Mouse (Mus musculus): ENCODE results near the gene Slc23a2. TPM values are rescaled to one million over a fixed set of nuclear protein-coding genes. Genes with fewer than 3 reads are reported as not detected.

The Slc23a2 gene
- polyA plus RNA-seq, 1 experiment from 2014 or later = 18.5 TPM

- peaks cover 18% of the 10 kb centered on the region; the same call in 1 of the 2 replicates for H3K4me1 ChIP-seq (ENCODE audit: control insufficient read depth, insufficient read depth, low read length)
- DNase-seq (ENCODE audit: low spot score) (no peak), ATAC-seq (ENCODE audit: low read depth) (no peak)
- no peaks in the 10 kb centered on the region for H3K9me3 ChIP-seq (ENCODE audit: control insufficient read depth, low read length)
- H3K27me3 ChIP-seq (replicated peaks; ENCODE audit: control insufficient read depth, insufficient read depth, low read length) = no peaks in the 10 kb centered on the region
- H3K4me3 ChIP-seq (ENCODE audit: low read depth, low read length) = no peak overlapping the region
- H3K27ac ChIP-seq (replicated peaks; ENCODE audit: low read depth, low read length) = no peak overlapping the region
- H3K36me3 ChIP-seq (ENCODE audit: control insufficient read depth, insufficient read depth, low read length) = no peaks in the 10 kb centered on the region
- 86% methylated on average over 7 of the region's 7 CpGs for WGBS
- H3K4me2 ChIP-seq (ENCODE audit: low read depth, low read length) = no peak overlapping the region
- H3K9ac ChIP-seq (ENCODE audit: low read depth, low read length) = no peak overlapping the region
Observed at GRCm38 (mm10) chr2:132129980-132130379, 14.9 kb downstream of the Slc23a2 start.

- Histone ChIP-seq H3K4me2 (ENCODE audit: low read depth, low read length) (no peak overlapping the region), H3K27me3 (replicated peaks; ENCODE audit: control insufficient read depth, insufficient read depth, low read length) (no peaks in the 10 kb centered on the region), H3K27ac (replicated peaks; ENCODE audit: low read depth, low read length) (no peak overlapping the region), H3K4me3 (ENCODE audit: low read depth, low read length) (no peak overlapping the region), H3K9me3 (ENCODE audit: control insufficient read depth, low read length) (no peaks in the 10 kb centered on the region), H3K9ac (ENCODE audit: low read depth, low read length) (no peak overlapping the region), H3K36me3 (ENCODE audit: control insufficient read depth, insufficient read depth, low read length) (no peaks in the 10 kb centered on the region), H3K4me1 (ENCODE audit: control insufficient read depth, insufficient read depth, low read length) (peaks cover 16% of the 10 kb centered on the region; the same call in 1 of the 2 replicates)
- ATAC-seq (ENCODE audit: low read depth) = no peak
- 91% methylated on average over 7 of the region's 7 CpGs for WGBS
- no peak for DNase-seq (ENCODE audit: low spot score)
Observed at GRCm38 (mm10) chr2:132129247-132129646, 15.7 kb downstream of the Slc23a2 start.

- Histone ChIP-seq H3K27me3 (replicated peaks; ENCODE audit: control insufficient read depth, insufficient read depth, low read length) (no peaks in the 10 kb centered on the region), H3K4me1 (ENCODE audit: control insufficient read depth, insufficient read depth, low read length) (peaks cover 9% of the 10 kb centered on the region; the same call in 1 of the 2 replicates), H3K9ac (ENCODE audit: low read depth, low read length) (no peak overlapping the region), H3K36me3 (ENCODE audit: control insufficient read depth, insufficient read depth, low read length) (no peaks in the 10 kb centered on the region), H3K4me3 (ENCODE audit: low read depth, low read length) (no peak overlapping the region), H3K27ac (replicated peaks; ENCODE audit: low read depth, low read length) (no peak overlapping the region), H3K4me2 (ENCODE audit: low read depth, low read length) (no peak overlapping the region), H3K9me3 (ENCODE audit: control insufficient read depth, low read length) (no peaks in the 10 kb centered on the region)
- ATAC-seq (ENCODE audit: low read depth) = no peak
- no peak for DNase-seq (ENCODE audit: low spot score)
- WGBS = 63% methylated on average over 10 of the region's 10 CpGs
Observed at GRCm38 (mm10) chr2:132127904-132128303, 17.0 kb downstream of the Slc23a2 start.

- ATAC-seq (ENCODE audit: low read depth) (no peak), DNase-seq (ENCODE audit: low spot score) (no peak)
- H3K27ac ChIP-seq (replicated peaks; ENCODE audit: low read depth, low read length) = no peak overlapping the region
- 93% methylated on average over 1 of the region's 1 CpGs for WGBS
- H3K36me3 ChIP-seq (ENCODE audit: control insufficient read depth, insufficient read depth, low read length) = no peaks in the 10 kb centered on the region
- no peak overlapping the region for H3K4me2 ChIP-seq (ENCODE audit: low read depth, low read length)
- no peak overlapping the region for H3K4me3 ChIP-seq (ENCODE audit: low read depth, low read length)
- H3K4me1 ChIP-seq (ENCODE audit: control insufficient read depth, insufficient read depth, low read length) = peaks cover 4% of the 10 kb centered on the region; the same call in 1 of the 2 replicates
- H3K27me3 ChIP-seq (replicated peaks; ENCODE audit: control insufficient read depth, insufficient read depth, low read length) = no peaks in the 10 kb centered on the region
- no peaks in the 10 kb centered on the region for H3K9me3 ChIP-seq (ENCODE audit: control insufficient read depth, low read length)
- no peak overlapping the region for H3K9ac ChIP-seq (ENCODE audit: low read depth, low read length)
Observed at GRCm38 (mm10) chr2:132126292-132126691, 18.6 kb downstream of the Slc23a2 start.

GRCm38 (mm10) chr2:132123063-132123462, 21.8 kb downstream of the Slc23a2 start:
- H3K27me3 ChIP-seq (replicated peaks; ENCODE audit: control insufficient read depth, insufficient read depth, low read length) = no peaks in the 10 kb centered on the region
- H3K9ac ChIP-seq (ENCODE audit: low read depth, low read length) = no peak overlapping the region
- no peaks in the 10 kb centered on the region for H3K4me1 ChIP-seq (ENCODE audit: control insufficient read depth, insufficient read depth, low read length)
- DNase-seq (ENCODE audit: low spot score) (no peak), ATAC-seq (ENCODE audit: low read depth) (no peak)
- 75% methylated on average over 4 of the region's 4 CpGs for WGBS
- no peak overlapping the region for H3K27ac ChIP-seq (replicated peaks; ENCODE audit: low read depth, low read length)
- H3K36me3 ChIP-seq (ENCODE audit: control insufficient read depth, insufficient read depth, low read length) = no peaks in the 10 kb centered on the region
- no peak overlapping the region for H3K4me2 ChIP-seq (ENCODE audit: low read depth, low read length)
- no peaks in the 10 kb centered on the region for H3K9me3 ChIP-seq (ENCODE audit: control insufficient read depth, low read length)
- no peak overlapping the region for H3K4me3 ChIP-seq (ENCODE audit: low read depth, low read length)

- H3K4me1 ChIP-seq (ENCODE audit: control insufficient read depth, insufficient read depth, low read length) = no peaks in the 10 kb centered on the region
- H3K9ac ChIP-seq (ENCODE audit: low read depth, low read length) = no peak overlapping the region
- no peaks in the 10 kb centered on the region for H3K27me3 ChIP-seq (replicated peaks; ENCODE audit: control insufficient read depth, insufficient read depth, low read length)
- H3K4me2 ChIP-seq (ENCODE audit: low read depth, low read length) = no peak overlapping the region
- H3K4me3 ChIP-seq (ENCODE audit: low read depth, low read length) = no peak overlapping the region
- no peak for ATAC-seq (ENCODE audit: low read depth)
- H3K27ac ChIP-seq (replicated peaks; ENCODE audit: low read depth, low read length) = no peak overlapping the region
- no peak for DNase-seq (ENCODE audit: low spot score)
- no peaks in the 10 kb centered on the region for H3K9me3 ChIP-seq (ENCODE audit: control insufficient read depth, low read length)
- 86% methylated on average over 3 of the region's 3 CpGs for WGBS
- H3K36me3 ChIP-seq (ENCODE audit: control insufficient read depth, insufficient read depth, low read length) = no peaks in the 10 kb centered on the region
Observed at GRCm38 (mm10) chr2:132121050-132121449, 23.9 kb downstream of the Slc23a2 start.

- no peak overlapping the region for H3K4me3 ChIP-seq (ENCODE audit: low read depth, low read length)
- H3K36me3 ChIP-seq (ENCODE audit: control insufficient read depth, insufficient read depth, low read length) = no peaks in the 10 kb centered on the region
- H3K4me1 ChIP-seq (ENCODE audit: control insufficient read depth, insufficient read depth, low read length) = peaks cover 11% of the 10 kb centered on the region; the same call in 1 of the 2 replicates
- no peaks in the 10 kb centered on the region for H3K27me3 ChIP-seq (replicated peaks; ENCODE audit: control insufficient read depth, insufficient read depth, low read length)
- DNase-seq (ENCODE audit: low spot score) = no peak
- H3K4me2 ChIP-seq (ENCODE audit: low read depth, low read length) = no peak overlapping the region
- 84% methylated on average over 1 of the region's 1 CpGs for WGBS
- ATAC-seq (ENCODE audit: low read depth) = no peak
- no peak overlapping the region for H3K9ac ChIP-seq (ENCODE audit: low read depth, low read length)
- no peaks in the 10 kb centered on the region for H3K9me3 ChIP-seq (ENCODE audit: control insufficient read depth, low read length)
- no peak overlapping the region for H3K27ac ChIP-seq (replicated peaks; ENCODE audit: low read depth, low read length)
Observed at GRCm38 (mm10) chr2:132118646-132119045, 26.3 kb downstream of the Slc23a2 start.

- DNase-seq (ENCODE audit: low spot score) = no peak
- Histone ChIP-seq H3K9me3 (ENCODE audit: control insufficient read depth, low read length) (no peaks in the 10 kb centered on the region), H3K27ac (replicated peaks; ENCODE audit: low read depth, low read length) (no peak overlapping the region), H3K4me1 (ENCODE audit: control insufficient read depth, insufficient read depth, low read length) (peaks cover 11% of the 10 kb centered on the region; the same call in 1 of the 2 replicates), H3K27me3 (replicated peaks; ENCODE audit: control insufficient read depth, insufficient read depth, low read length) (no peaks in the 10 kb centered on the region), H3K36me3 (ENCODE audit: control insufficient read depth, insufficient read depth, low read length) (no peaks in the 10 kb centered on the region), H3K4me3 (ENCODE audit: low read depth, low read length) (no peak overlapping the region), H3K9ac (ENCODE audit: low read depth, low read length) (no peak overlapping the region), H3K4me2 (ENCODE audit: low read depth, low read length) (no peak overlapping the region)
- no peak for ATAC-seq (ENCODE audit: low read depth)
- 95% methylated on average over 5 of the region's 5 CpGs for WGBS
Observed at GRCm38 (mm10) chr2:132115936-132116335, 29.0 kb downstream of the Slc23a2 start.

- Histone ChIP-seq H3K4me2 (ENCODE audit: low read depth, low read length) (no peak overlapping the region), H3K9me3 (ENCODE audit: control insufficient read depth, low read length) (no peaks in the 10 kb centered on the region), H3K9ac (ENCODE audit: low read depth, low read length) (no peak overlapping the region), H3K4me3 (ENCODE audit: low read depth, low read length) (no peak overlapping the region), H3K36me3 (ENCODE audit: control insufficient read depth, insufficient read depth, low read length) (no peaks in the 10 kb centered on the region), H3K4me1 (ENCODE audit: control insufficient read depth, insufficient read depth, low read length) (peaks cover 11% of the 10 kb centered on the region), H3K27ac (replicated peaks; ENCODE audit: low read depth, low read length) (no peak overlapping the region), H3K27me3 (replicated peaks; ENCODE audit: control insufficient read depth, insufficient read depth, low read length) (no peaks in the 10 kb centered on the region)
- DNase-seq (ENCODE audit: low spot score) (no peak), ATAC-seq (ENCODE audit: low read depth) (no peak)
- 70% methylated on average over 6 of the region's 6 CpGs for WGBS
Observed at GRCm38 (mm10) chr2:132115344-132115743, 29.6 kb downstream of the Slc23a2 start.

All from embryonic facial prominence, embryonic 14.5 days (tissue).